Mouse (Mus musculus) liver, embryonic 14.5 days (tissue): ENCODE measurements around the gene Spata32.

Source experiments
- CTCF ChIP-seq: IDR thresholded peaks from 2 replicates; pipeline ENCODE4 v1.5.1; 2016; ENCODE audit warnings: antibody characterized with exemption, low read depth, control low read depth
- EP300 ChIP-seq: IDR thresholded peaks from 2 replicates; pipeline ENCODE4 v1.6.1; 2016; ENCODE audit warnings: antibody characterized with exemption, low read depth

DNA sequence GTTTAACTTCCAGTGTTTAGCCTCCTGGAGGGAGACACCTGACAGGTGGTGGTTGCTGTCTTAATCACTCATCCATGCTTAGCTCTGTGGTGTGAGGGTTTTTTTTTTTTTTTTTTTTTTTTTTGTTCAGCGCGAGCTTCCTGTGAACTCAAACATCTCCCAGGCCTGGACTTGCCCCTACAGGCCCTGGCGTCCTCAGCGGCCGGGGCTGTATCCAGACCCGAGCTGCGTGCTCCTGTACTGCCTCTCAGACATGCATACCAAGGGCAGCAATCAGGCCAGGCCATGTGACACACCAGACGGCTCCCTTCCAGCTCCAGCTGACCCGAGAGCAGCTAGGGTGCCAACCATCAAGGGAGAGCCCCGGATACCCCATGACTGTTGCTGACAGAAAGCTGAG is 18.7 kb upstream of the Spata32 start:
- TF ChIP-seq CTCF = no peak
- no peak for TF ChIP-seq EP300
